In the genomic region with DNA sequence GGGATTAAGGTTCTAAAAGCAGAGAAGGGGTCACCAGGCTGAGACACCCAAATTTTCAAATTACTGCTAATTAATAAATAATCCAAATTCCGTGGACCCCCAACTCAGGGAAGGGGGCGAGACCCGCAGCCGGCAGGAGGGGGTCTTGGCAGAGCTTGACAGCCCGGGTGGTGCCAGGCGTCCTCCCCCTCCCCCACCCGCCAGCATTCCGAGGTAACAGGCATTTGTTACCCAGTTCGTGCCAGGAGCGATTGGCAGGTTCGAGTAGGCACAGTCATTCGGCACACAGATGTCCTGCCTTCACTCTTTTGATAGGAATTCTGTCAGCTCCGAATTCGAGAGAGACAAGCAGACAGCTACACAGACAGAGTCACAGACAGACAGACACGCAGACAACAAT, we compare ENCODE assay signal across 20 mouse cellular contexts. TPM values are rescaled to one million over a fixed set of nuclear protein-coding genes. Genes with fewer than 3 reads are reported as not detected.
A peak's percentile ranks its signal among the peaks of the same experiment; 100 is the strongest.
DNase-seq lines count a peak whose midpoint lies in the region; ATAC-seq lines count a peak whose summit lies in the region.
"Had no signal": no experiment of that assay in that cellular context is flagged by ENCODE, and none has a peak within 500 bp of the region (broad histone marks: within the 10 kb centered on the region; RNA-seq: fewer than 3 reads in every experiment).

No protein-coding gene starts in this region.

- DNase-seq in forebrain, embryonic 10.5 days (ENCODE audit: extremely low spot score, low spot score): peak; percentile 14
- DNase-seq in neural tube, embryonic 10.5 days (ENCODE audit: extremely low spot score, low spot score): no peak
- DNase-seq in kidney, postnatal 36 days: no peak
- no peak for DNase-seq in adrenal gland, postnatal 14 days
- DNase-seq: B cell, adult 2 months; liver, postnatal 0 days; midbrain, embryonic 14.5 days; retina, postnatal 1 day had no signal

- ATAC-seq in forebrain, embryonic 12.5 days (ENCODE audit: low FRiP score): no peak
- ATAC-seq in neural tube, embryonic 13.5 days (ENCODE audit: low read depth): no peak
- ATAC-seq in embryonic facial prominence, embryonic 15.5 days (ENCODE audit: insufficient number of reproducible peaks, low FRiP score, low TSS enrichment, low read depth): no peak
- ATAC-seq in neural tube, embryonic 14.5 days (ENCODE audit: low read depth): no peak
- ATAC-seq: liver, postnatal 0 days had no signal

- no peaks in the 10 kb centered on the region for H3K36me3 ChIP-seq in forebrain, embryonic 10.5 days (replicated peaks)
- H3K36me3 ChIP-seq in forebrain, embryonic 12.5 days (replicated peaks): no peaks in the 10 kb centered on the region
- H3K36me3 ChIP-seq in neural tube, embryonic 13.5 days: no peaks in the 10 kb centered on the region
- no peaks in the 10 kb centered on the region for H3K36me3 ChIP-seq in embryonic facial prominence, embryonic 15.5 days
- H3K36me3 ChIP-seq in neural tube, embryonic 14.5 days (ENCODE audit: control insufficient read depth, insufficient read depth, low read length): no peaks in the 10 kb centered on the region
- H3K36me3 ChIP-seq: neural tube, embryonic 12.5 days had no signal

- H3K9me3 ChIP-seq in forebrain, embryonic 10.5 days: no peaks in the 10 kb centered on the region
- H3K9me3 ChIP-seq in forebrain, embryonic 12.5 days: no peaks in the 10 kb centered on the region
- H3K9me3 ChIP-seq in neural tube, embryonic 13.5 days: no peaks in the 10 kb centered on the region
- H3K9me3 ChIP-seq in embryonic facial prominence, embryonic 15.5 days (replicated peaks): no peaks in the 10 kb centered on the region
- H3K9me3 ChIP-seq in neural tube, embryonic 14.5 days (ENCODE audit: control insufficient read depth, low read length): no peaks in the 10 kb centered on the region
- H3K9me3 ChIP-seq: neural tube, embryonic 12.5 days had no signal

- 0 out of 2 replicates have a peak, but pooled peaks cover 4% of the 10 kb centered on the region for H3K4me1 ChIP-seq in forebrain, embryonic 10.5 days
- H3K4me1 ChIP-seq in forebrain, embryonic 12.5 days: peaks cover 7% of the 10 kb centered on the region; the same call in 1 of the 2 replicates
- H3K4me1 ChIP-seq in neural tube, embryonic 13.5 days (replicated peaks): peaks cover 38% of the 10 kb centered on the region
- peaks cover 32% of the 10 kb centered on the region for H3K4me1 ChIP-seq in embryonic facial prominence, embryonic 15.5 days
- peaks cover 7% of the 10 kb centered on the region; the same call in 1 of the 2 replicates for H3K4me1 ChIP-seq in neural tube, embryonic 14.5 days (ENCODE audit: control insufficient read depth, insufficient read depth, low read length)

- H3K27ac ChIP-seq in forebrain, embryonic 10.5 days: no peak overlapping the region
- no peak overlapping the region for H3K27ac ChIP-seq in forebrain, embryonic 12.5 days
- peak overlapping the region; percentile 52; the same call in 1 of the 2 replicates for H3K27ac ChIP-seq in neural tube, embryonic 13.5 days (replicated peaks)
- H3K27ac ChIP-seq in embryonic facial prominence, embryonic 15.5 days (replicated peaks): no peak overlapping the region
- peak overlapping the region; percentile 34; the same call in 1 of the 2 replicates for H3K27ac ChIP-seq in neural tube, embryonic 14.5 days (ENCODE audit: low read depth, low read length)
- H3K27ac ChIP-seq: macrophage; neural tube, embryonic 12.5 days had no signal

- 2% methylated on average over 15 of the region's 15 CpGs for WGBS in forebrain, embryonic 10.5 days
- WGBS in forebrain, embryonic 12.5 days: 2% methylated on average over 15 of the region's 15 CpGs
- under 1% methylated on average over 15 of the region's 15 CpGs for WGBS in neural tube, embryonic 13.5 days
- 1% methylated on average over 15 of the region's 15 CpGs for WGBS in embryonic facial prominence, embryonic 15.5 days
- WGBS in neural tube, embryonic 14.5 days: 2% methylated on average over 15 of the region's 15 CpGs

- H3K4me2 ChIP-seq in forebrain, embryonic 12.5 days: no peak overlapping the region
- H3K4me2 ChIP-seq in neural tube, embryonic 13.5 days: peak overlapping the region; percentile 11; the same call in 1 of the 2 replicates
- H3K4me2 ChIP-seq in embryonic facial prominence, embryonic 15.5 days (replicated peaks): peak overlapping the region; percentile 17; the same call in 1 of the 2 replicates
- no peak overlapping the region for H3K4me2 ChIP-seq in neural tube, embryonic 14.5 days (ENCODE audit: low read depth, low read length)
- H3K4me2 ChIP-seq: neural tube, embryonic 12.5 days had no signal

- H3K27me3 ChIP-seq in forebrain, embryonic 10.5 days (ENCODE audit: poor library complexity, severe bottlenecking): peaks cover 100% of the 10 kb centered on the region
- H3K27me3 ChIP-seq in forebrain, embryonic 12.5 days: peaks cover 100% of the 10 kb centered on the region
- peaks cover 100% of the 10 kb centered on the region for H3K27me3 ChIP-seq in neural tube, embryonic 13.5 days
- H3K27me3 ChIP-seq in embryonic facial prominence, embryonic 15.5 days: peaks cover 98% of the 10 kb centered on the region
- peaks cover 52% of the 10 kb centered on the region for H3K27me3 ChIP-seq in neural tube, embryonic 14.5 days (ENCODE audit: control insufficient read depth, insufficient read depth, low read length)

- no peak overlapping the region for H3K4me3 ChIP-seq in forebrain, embryonic 10.5 days
- no peak overlapping the region for H3K4me3 ChIP-seq in forebrain, embryonic 12.5 days (replicated peaks)
- H3K4me3 ChIP-seq in neural tube, embryonic 13.5 days: no peak overlapping the region
- H3K4me3 ChIP-seq in embryonic facial prominence, embryonic 15.5 days (replicated peaks): no peak overlapping the region
- no peak overlapping the region for H3K4me3 ChIP-seq in neural tube, embryonic 14.5 days (ENCODE audit: low read depth, low read length)
- H3K4me3 ChIP-seq: neural tube, embryonic 12.5 days had no signal

- no peak overlapping the region for H3K9ac ChIP-seq in forebrain, embryonic 12.5 days
- H3K9ac ChIP-seq in neural tube, embryonic 13.5 days: no peak overlapping the region
- H3K9ac ChIP-seq in embryonic facial prominence, embryonic 15.5 days: no peak overlapping the region
- no peak overlapping the region for H3K9ac ChIP-seq in neural tube, embryonic 14.5 days (replicated peaks; ENCODE audit: low read depth, low read length)
- H3K9ac ChIP-seq: liver, postnatal 0 days; neural tube, embryonic 12.5 days had no signal

RNA-seq across cellular contexts. Expression of a gene that starts 10.3 kb away (rescaled TPM):
- 0.14 TPM in 1 of 2 replicates, not detected in the other for polyA plus RNA-seq in forebrain, embryonic 10.5 days (2016; fragmentation: Nextera tagmentation; extraction: Ambion mirVana)
- polyA plus RNA-seq in forebrain, embryonic 12.5 days (2016; fragmentation: Nextera tagmentation; extraction: Ambion mirVana): 19.9 and 20.5 TPM in 2 replicates
- 26.4 and 27.0 TPM in 2 replicates for polyA plus RNA-seq in neural tube, embryonic 13.5 days (2015; fragmentation: Nextera tagmentation; extraction: Ambion mirVana)
- 0.09 TPM in 1 of 2 replicates, not detected in the other for polyA plus RNA-seq in embryonic facial prominence, embryonic 15.5 days (2015; fragmentation: Nextera tagmentation; extraction: Ambion mirVana)
- polyA plus RNA-seq in neural tube, embryonic 14.5 days (2014; fragmentation: Nextera tagmentation; extraction: Ambion mirVana): 25.3 and 25.5 TPM in 2 replicates
- 0.15 TPM in 1 of 2 replicates, not detected in the other for total RNA-seq in adrenal gland, postnatal 14 days (2021)
- total RNA-seq: adrenal gland, adult 18-20 months; granulocyte monocyte progenitor cell, adult 5-6 weeks had no signal
- polyA plus RNA-seq: heart, postnatal 0 days; kidney, embryonic 16.5 days; liver, postnatal 0 days; macrophage; testis, adult 2 months; urinary bladder, adult 2 months had no signal

RNA-seq across cellular contexts. Expression of a gene that starts 29.1 kb away (rescaled TPM):
- 0.23 and 0.41 TPM in 2 replicates for polyA plus RNA-seq in forebrain, embryonic 10.5 days (2016; fragmentation: Nextera tagmentation; extraction: Ambion mirVana)
- polyA plus RNA-seq in forebrain, embryonic 12.5 days (2016; fragmentation: Nextera tagmentation; extraction: Ambion mirVana): 3.0 and 3.1 TPM in 2 replicates
- 1.7 and 2.1 TPM in 2 replicates for polyA plus RNA-seq in neural tube, embryonic 13.5 days (2015; fragmentation: Nextera tagmentation; extraction: Ambion mirVana)
- polyA plus RNA-seq in embryonic facial prominence, embryonic 15.5 days (2015; fragmentation: Nextera tagmentation; extraction: Ambion mirVana): 3.8 and 7.0 TPM in 2 replicates
- 1.3 and 2.4 TPM in 2 replicates for polyA plus RNA-seq in neural tube, embryonic 14.5 days (2014; fragmentation: Nextera tagmentation; extraction: Ambion mirVana)
- total RNA-seq in adrenal gland, postnatal 14 days (2021): 0.63 and 0.68 TPM in 2 replicates
- total RNA-seq: granulocyte monocyte progenitor cell, adult 5-6 weeks had no signal
- polyA plus RNA-seq: macrophage had no signal

RNA-seq across cellular contexts. Expression of a gene that starts 39.0 kb away (rescaled TPM):
- 39.8 and 41.0 TPM in 2 replicates for polyA plus RNA-seq in forebrain, embryonic 10.5 days (2016; fragmentation: Nextera tagmentation; extraction: Ambion mirVana)
- 42.0 and 42.5 TPM in 2 replicates for polyA plus RNA-seq in forebrain, embryonic 12.5 days (2016; fragmentation: Nextera tagmentation; extraction: Ambion mirVana)
- polyA plus RNA-seq in neural tube, embryonic 13.5 days (2015; fragmentation: Nextera tagmentation; extraction: Ambion mirVana): 39.7 and 41.1 TPM in 2 replicates
- polyA plus RNA-seq in embryonic facial prominence, embryonic 15.5 days (2015; fragmentation: Nextera tagmentation; extraction: Ambion mirVana): 41.0 and 41.3 TPM in 2 replicates
- 28.0 and 35.6 TPM in 2 replicates for polyA plus RNA-seq in neural tube, embryonic 14.5 days (2014; fragmentation: Nextera tagmentation; extraction: Ambion mirVana)
- 21.5 and 22.7 TPM in 2 replicates for total RNA-seq in adrenal gland, postnatal 14 days (2021)

Comparison
In these comparisons a context has a peak if more than half of its experiments do, and no peak if none do; other contexts are left out.
1. H3K4me2 ChIP-seq: peak in neural tube, embryonic 13.5 days (single experiment) and embryonic facial prominence, embryonic 15.5 days (single experiment); none in forebrain, embryonic 12.5 days (single experiment) and neural tube, embryonic 14.5 days (single experiment).
2. RNA of a gene that starts 10.3 kb away (polyA plus RNA-seq): 26.4 to 27.0 TPM in neural tube, embryonic 13.5 days, 25.3 to 25.5 TPM in neural tube, embryonic 14.5 days and 19.9 to 20.5 TPM in forebrain, embryonic 12.5 days; 0.14 TPM in forebrain, embryonic 10.5 days and 0.09 TPM in embryonic facial prominence, embryonic 15.5 days; every median in the first group is over 10 times any median in the second.
3. H3K27ac ChIP-seq: peak in neural tube, embryonic 13.5 days (single experiment) and neural tube, embryonic 14.5 days (single experiment); none in forebrain, embryonic 10.5 days (single experiment), forebrain, embryonic 12.5 days (single experiment) and embryonic facial prominence, embryonic 15.5 days (single experiment).